Mouse (Mus musculus) spleen, postnatal 36 days (tissue): ENCODE measurements at regions not wholly inside any gene's neighbourhood (a gene's known extent, or its start where the extent isn't known, plus 50 kb on each side); places are given as distances from the start of the nearest gene placed in this dataset.
A peak's percentile ranks its signal among the peaks of the same experiment; 100 is the strongest.

Experiments used
- DNase-seq, 2 experiments: peaks; one replicate each; pipeline ENCODE4 v3.0.0; 2022; ENCODE audit warnings: low spot score in 2 of 2, mixed read lengths in 1 of 2

GRCm38 (mm10) chr13:38878718-38879669 is 81.7 kb downstream of the Slc35b3 start:
- no peak for DNase-seq

- DNase-seq = no peak
These were observed 84.8 kb downstream of the Slc35b3 start for GRCm38 (mm10) chr13:38875923-38876322.

- DNase-seq = no peak
These were observed 96.7 kb downstream of the Slc35b3 start for GRCm38 (mm10) chr13:38864002-38864401.

GRCm38 (mm10) chr13:38855742-38856141 is 104.9 kb downstream of the Slc35b3 start:
- DNase-seq = no peak

GRCm38 (mm10) chr13:38854986-38855385 is 105.7 kb downstream of the Slc35b3 start:
- DNase-seq = no peak

- DNase-seq = no peak
These were observed 107.8 kb downstream of the Slc35b3 start for GRCm38 (mm10) chr13:38852868-38853267.

- DNase-seq = peak; percentile 3 to 7
These were observed 108.9 kb downstream of the Slc35b3 start for GRCm38 (mm10) chr13:38851820-38852219.

GRCm38 (mm10) chr13:38838231-38838630 is 122.4 kb downstream of the Slc35b3 start:
- no peak for DNase-seq

GRCm38 (mm10) chr13:38825649-38826048 is 135.0 kb downstream of the Slc35b3 start:
- no peak for DNase-seq

GRCm38 (mm10) chr13:38819526-38819925 is 141.1 kb downstream of the Slc35b3 start:
- DNase-seq = no peak

- DNase-seq = no peak
These were observed 141.9 kb downstream of the Slc35b3 start for GRCm38 (mm10) chr13:38818781-38819180.

GRCm38 (mm10) chr13:38816296-38816695 is 144.4 kb downstream of the Slc35b3 start:
- DNase-seq = no peak

- DNase-seq = no peak
These were observed 145.5 kb downstream of the Slc35b3 start for GRCm38 (mm10) chr13:38815002-38815707.

- no peak for DNase-seq
These were observed 139.7 kb upstream of the Eef1e1 start for GRCm38 (mm10) chr13:38798514-38798913.

- no peak for DNase-seq
These were observed 134.6 kb upstream of the Eef1e1 start for GRCm38 (mm10) chr13:38793456-38793855.

GRCm38 (mm10) chr13:38780630-38781010 is 121.8 kb upstream of the Eef1e1 start:
- DNase-seq = no peak

- no peak for DNase-seq
These were observed 121.2 kb upstream of the Eef1e1 start for GRCm38 (mm10) chr13:38779984-38780629.

- DNase-seq = no peak
These were observed 117.7 kb upstream of the Eef1e1 start for GRCm38 (mm10) chr13:38776546-38776945.

GRCm38 (mm10) chr13:38772996-38773395 is 114.1 kb upstream of the Eef1e1 start:
- no peak for DNase-seq

GRCm38 (mm10) chr13:38766133-38766532 is 107.3 kb upstream of the Eef1e1 start:
- no peak for DNase-seq

GRCm38 (mm10) chr13:38760261-38760660 is 101.4 kb upstream of the Eef1e1 start:
- no peak for DNase-seq

- DNase-seq = no peak
These were observed 97.9 kb upstream of the Eef1e1 start for GRCm38 (mm10) chr13:38756629-38757227.
